Mouse (Mus musculus): Measurements from ENCODE around the gene Rsph9.

The Rsph9 gene

DNA sequence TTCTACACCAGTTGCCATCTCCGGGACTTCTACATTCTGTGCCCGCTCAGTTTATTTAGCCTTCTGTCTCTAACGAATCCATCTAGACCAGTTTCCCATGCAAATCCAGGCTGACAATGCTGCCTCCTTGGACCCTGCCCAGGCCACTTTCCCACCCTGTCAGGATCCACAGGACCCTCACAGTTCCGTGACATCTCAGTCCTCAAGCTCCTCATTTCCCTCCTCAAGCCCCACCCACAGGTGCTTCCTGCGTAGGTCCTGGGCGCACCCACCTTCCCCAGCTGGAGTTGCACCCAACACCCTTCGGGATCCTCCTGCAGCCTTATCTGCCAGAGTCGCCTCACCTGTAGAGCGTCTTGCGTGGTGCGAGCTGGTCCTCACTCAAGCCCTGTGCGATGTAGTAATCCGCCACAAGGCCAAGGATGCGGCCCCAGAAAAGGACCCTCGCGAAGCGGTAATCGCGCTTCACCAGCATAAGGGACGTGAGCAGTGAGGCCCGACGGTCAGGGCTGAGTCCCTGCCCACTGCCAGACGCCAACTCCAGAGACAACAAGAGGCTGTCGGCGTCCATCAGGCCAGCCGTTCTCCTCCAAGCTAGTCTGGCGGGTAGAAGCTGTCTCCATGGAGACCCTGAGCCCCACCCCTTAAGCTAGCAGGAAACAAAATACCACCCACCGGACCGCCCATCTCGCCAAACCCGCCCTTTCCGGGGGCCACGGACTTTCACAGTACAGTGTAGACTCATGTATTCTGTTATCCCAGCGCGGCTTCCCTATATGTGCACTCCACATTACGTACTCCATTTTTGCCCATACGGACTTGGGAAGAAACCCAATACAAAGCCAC, at the start of gene Rsph9:
Rsph9 (minus strand) TSS at position 639 of the 846 bp plus-strand sequence.
- peak; percentile 89 to 92 for DNase-seq

DNA sequence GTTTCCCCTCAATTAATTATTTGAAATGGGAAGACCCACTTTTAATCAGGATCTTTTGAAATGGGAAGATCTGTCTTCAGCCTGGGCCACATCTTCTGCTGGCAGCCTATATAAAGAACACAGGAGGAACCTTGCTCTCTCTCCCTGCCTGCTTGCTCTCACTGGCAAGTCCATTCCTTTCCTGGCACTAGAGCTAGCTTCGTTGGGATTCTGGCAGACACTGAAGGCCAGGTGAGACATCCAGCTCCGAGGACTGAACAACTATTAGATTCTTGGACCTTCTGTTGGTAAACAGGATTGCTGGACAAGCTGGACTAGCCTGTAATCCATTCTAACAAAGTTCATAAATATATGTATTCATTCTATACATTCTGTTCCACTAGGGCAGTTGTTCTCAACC, 44.8 kb upstream of the Rsph9 start:
- DNase-seq = no peak

DNA sequence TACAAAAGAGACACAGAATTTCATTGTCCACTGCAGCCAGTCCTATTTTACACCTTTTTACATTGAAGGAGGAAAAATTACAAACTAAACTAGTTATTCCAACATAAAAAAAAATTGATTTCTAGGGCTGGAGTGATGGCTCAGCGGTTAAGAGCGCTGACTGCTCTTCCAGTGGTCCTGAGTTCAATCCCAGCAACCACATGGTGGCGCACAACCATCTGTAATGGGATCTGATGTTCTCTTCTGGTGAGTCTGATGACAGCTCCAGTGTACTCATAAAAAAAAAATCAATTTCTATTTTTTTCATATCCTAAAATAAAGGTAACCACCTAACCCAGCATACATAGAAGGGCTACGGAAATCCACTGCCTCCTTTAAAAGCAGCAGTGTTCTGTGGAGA, 38.3 kb upstream of the Rsph9 start:
- DNase-seq = peak; percentile 52 to 56

DNA sequence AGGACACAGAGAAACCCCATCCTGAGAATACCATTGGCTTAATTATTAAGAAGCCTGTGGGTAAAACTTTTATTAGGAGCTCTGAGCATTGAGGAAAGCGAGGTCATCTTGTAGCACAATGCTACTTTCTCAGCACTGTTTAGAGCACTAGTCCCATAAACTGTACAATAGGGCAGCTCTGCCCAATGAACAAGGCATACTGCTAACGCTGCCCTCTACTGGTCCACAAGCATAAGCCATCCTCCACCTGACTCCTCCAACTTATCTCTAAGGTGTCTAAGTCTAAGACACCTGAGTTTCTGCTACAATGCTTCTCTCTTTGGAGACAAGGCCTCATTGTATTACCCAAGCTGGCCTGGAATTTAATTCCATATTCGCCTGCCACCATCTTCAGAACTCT, 26.5 kb upstream of the Rsph9 start:
- DNase-seq = peak in 1 of 2 experiments; percentile 46

DNA sequence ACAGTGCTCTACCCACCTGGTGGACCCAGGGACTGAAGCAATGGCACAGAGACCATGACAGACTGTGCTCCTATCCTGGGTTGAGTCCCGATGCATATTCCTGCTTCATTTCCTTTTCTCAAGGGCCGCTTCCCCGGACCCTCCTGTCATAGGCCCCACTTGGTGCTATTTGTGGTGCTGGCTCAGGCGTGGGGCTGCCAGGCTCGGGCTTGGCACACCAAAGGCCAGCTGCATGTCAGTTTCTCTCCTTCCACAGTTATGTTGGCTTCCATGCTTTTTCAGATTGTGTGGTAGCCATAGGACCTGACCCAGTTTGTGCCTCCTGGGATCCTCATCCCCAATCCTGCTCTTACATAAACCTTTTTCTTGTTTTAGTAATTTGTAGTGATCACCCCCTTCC, 24.8 kb upstream of the Rsph9 start:
- no peak for DNase-seq

DNA sequence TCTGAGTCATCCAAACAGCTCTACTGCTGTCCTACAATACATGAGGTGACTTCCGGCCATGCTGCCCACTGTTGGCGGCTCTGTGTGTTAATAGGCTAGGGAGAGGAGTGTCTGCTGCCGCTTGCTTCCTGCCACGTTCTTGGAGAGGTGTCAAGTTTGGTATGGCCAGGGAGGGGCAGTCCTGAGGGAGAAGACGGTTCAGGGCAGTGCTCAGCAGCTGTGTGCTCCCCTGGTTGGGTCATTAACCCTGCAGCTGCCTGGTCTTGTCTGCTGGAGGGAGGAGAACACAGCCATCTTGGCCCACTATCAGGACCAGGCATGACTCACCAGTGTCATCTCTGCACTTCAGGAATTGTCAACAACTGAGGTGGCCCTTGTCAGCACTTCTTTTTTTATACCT, 24.3 kb upstream of the Rsph9 start:
- DNase-seq = peak in 1 of 2 experiments; percentile 24

DNA sequence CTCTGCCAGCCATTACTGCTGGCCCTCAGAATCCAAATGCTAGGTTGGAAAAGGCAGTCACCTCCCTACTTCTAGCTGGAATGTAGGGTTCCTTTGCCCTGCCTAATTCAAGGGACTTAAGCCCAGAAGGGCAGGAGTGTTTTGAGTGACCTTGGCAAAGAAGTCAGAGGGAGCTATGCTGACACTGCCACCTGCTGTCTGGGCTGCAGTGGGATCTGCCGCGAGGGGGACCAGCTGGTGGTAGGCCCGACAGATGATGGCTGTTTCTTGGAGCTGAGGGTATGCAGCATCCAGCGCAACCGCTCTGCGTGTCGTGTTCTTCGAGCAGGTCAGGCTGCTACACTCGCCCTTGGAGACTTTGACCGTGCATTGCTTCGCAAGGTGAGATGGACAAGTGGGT, 23.0 kb upstream of the Rsph9 start:
- peak in 1 of 2 experiments; percentile 47 for DNase-seq

DNA sequence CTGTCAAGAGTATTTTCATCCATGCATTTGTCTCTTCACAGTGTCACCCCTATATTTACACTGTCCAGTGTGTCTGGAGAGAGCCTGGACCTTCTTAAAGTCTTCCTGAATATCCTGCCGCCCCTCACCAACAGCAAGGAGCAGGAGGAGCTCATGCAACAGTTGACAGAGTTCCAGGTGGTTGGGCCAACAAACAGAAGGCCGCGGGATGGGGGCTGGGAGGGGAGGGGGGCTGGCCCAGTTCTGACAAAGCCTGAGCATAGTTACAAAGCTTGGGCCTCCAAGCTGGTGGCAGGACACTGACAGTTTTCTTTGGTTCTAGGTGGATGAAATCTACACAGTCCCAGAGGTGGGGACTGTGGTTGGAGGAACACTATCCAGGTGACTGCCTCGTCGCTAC, 22.3 kb upstream of the Rsph9 start:
- DNase-seq = no peak

DNA sequence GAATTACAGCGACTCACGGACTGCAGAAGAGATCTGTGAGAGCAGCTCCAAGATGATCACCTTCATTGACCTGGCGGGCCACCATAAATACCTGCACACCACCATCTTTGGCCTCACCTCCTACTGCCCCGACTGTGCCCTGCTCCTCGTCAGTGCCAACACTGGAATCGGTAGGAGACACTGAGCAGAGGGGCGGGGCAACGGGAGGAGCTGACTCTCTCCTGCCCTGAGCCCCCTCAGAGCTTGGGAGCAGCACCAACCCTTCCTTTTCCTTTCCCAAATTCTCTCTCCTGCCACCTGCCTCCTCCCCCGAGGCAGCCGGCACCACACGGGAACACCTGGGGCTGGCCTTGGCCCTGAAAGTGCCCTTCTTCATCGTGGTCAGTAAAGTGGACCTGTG, 21.4 kb upstream of the Rsph9 start:
- no peak for DNase-seq

DNA sequence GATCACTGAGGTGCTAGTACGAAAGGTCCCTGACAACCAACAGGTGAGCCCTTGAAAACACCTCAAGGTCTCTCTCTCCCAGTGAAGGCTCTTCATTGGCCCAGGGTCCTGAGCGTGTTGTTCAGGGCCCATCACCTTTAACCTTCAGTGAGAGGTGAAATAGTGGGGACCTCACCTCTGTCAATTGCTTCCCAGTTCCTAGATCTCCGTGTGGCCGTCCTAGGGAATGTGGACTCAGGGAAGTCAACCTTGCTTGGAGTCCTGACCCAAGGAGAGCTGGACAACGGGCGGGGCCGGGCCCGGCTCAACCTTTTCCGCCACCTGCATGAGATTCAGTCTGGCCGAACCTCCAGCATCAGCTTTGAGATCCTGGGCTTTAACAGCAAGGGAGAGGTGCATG, 20.8 kb upstream of the Rsph9 start:
- DNase-seq = no peak

DNA sequence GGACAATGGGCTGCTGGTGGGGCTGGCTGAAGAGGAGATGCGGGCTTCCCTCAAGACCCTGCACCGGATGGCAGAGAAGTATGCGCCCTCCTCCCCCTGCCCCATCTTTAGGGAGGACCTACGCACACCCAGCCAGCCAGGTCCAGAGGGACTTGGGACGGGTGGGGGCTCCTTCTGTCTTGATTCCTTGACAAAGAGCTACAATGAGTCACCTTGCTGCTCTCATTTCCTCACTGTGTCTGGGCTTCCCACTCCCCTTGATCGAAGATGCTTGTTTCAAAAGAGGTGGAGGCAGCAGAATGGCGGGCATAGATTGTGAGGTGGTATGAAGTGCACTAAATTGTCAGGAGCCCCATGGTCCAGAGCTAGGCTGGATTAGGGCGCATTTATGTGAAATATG, 20.3 kb upstream of the Rsph9 start:
- no peak for DNase-seq

DNA sequence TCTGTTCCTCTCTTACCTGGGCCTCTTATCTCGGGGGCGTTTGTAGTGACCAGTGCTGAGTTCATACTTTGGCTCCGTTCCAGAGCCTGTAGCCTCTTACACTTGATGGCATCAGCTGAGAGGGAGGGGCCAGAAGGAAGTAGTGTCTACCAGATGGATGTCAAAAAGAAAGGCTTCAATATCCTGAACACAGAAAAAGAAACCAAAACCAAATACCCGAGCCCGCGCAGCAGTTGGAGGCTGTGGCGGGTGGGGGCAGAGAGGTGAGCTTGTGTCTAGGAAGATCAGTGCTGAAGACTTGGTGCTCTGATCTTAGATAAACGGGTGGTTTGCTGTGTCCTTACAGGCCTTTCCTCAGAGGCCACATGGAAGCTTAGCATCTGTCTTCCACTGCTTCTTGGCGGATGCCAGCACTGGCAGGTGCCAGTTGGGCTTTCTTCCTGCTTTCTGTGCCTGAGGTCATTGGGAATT, 19.0 kb upstream of the Rsph9 start:
- DNase-seq = peak in 1 of 2 experiments; percentile 53

DNA sequence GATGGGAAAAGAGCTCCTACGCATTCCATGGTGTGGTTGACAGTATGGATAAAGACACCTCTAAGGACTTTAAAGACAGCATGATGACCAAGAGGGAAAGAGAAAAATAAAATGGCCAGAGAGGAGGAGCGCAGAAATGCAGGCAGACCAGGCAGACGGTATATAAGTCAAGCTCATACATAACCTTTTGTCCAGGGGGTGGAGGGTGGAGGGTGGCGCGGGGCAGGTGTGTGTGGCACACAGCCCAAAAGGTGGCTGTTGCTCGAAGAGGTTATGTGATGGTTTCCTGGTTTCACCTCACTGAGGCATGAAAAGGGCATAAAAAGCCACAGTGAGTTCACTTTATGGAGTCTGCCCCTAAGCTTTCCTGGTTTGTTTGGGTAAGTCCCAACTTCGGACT, 18.5 kb upstream of the Rsph9 start:
- DNase-seq = peak in 1 of 2 experiments; percentile 25

DNA sequence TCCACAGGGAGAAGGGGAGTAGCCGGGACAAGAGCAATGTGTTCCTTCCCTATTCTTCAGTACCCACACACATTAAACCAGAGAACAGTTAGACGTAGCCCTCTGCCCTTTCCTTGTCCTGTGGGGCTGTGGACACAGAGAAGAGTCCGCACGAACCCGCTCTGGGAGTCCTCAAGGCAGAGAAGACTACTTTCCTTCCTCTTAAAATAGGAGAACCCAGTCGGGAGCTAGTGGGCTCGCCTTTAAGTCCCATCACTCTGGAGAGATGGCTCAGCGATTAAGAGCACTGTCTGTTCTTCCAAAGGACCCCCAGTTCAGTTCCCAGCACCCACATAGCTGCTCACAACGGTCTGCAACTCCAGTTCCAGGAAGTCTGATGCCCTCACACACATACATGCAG, 17.7 kb upstream of the Rsph9 start:
- DNase-seq = no peak

DNA sequence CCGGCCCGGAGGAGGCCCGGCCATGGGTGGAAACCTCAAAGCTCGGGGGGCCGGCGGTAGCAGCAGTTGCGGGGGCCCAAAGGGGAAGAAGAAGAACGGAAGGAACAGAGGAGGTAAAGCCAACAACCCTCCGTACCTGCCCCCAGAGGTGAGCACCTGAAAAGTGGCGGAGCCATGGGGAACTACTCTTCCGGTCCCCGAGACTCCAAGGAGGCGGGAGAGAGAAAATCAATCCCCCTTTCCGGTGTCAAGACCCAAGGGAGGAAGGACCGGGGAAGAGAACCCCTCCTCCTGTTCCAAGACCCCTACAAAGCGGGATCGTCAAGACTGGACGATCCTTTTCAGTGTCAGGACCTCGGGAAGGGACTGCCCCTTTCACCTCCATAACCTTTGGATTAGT, 17.2 kb upstream of the Rsph9 start:
- DNase-seq = no peak

DNA sequence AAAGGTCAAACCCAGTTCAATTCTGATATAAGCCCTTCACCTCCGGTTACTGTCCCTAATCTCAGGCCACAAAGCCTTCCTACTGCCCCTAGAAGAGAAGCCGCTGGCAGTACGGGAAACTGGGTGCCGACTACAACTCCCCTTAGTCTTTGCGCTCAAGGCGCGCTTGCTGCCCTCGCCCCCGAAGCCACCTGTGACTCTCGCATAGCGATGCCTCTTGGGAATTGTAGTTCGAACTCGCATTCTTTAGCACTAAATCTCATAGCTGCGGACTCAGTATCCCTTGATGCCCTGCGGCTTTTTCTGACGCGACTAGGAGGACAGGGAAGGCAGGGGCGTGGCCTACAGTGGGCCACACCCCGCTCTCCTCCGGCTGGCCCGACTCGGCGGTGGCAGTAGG, 16.7 kb upstream of the Rsph9 start, which contains the start of gene Gtpbp2:
Gtpbp2 (plus strand) TSS at position 347 of the 400 bp plus-strand sequence.
- DNase-seq = peak; percentile 94 to 96

DNA sequence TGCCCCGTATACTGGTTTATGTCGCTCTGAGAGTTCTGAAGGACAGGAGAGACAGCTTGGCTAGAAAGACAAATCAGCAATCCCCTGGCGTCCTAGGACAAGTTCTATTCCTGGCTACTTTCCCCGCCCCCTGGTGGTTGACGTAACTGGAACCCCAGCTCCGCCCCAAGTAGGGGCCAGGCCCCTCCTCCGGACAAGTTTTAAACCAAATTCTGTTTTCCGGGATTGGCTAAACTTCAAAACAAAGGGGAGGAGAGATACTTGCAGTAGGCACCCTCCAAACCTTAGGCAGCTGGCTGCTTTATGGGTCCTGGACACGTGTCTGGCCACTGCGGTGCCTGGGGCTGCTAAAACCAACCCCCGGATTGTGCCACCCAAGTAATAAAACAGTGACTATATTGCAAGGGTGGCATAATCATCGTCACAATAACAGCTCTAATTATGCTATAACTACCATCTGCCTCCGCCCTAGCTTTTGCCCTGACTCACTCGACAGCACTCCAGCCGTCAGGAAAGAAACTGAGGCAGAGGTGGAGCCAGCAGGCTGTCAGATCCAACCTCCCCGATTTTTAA, 16.2 kb upstream of the Rsph9 start:
- DNase-seq = peak; percentile 95 to 96

DNA sequence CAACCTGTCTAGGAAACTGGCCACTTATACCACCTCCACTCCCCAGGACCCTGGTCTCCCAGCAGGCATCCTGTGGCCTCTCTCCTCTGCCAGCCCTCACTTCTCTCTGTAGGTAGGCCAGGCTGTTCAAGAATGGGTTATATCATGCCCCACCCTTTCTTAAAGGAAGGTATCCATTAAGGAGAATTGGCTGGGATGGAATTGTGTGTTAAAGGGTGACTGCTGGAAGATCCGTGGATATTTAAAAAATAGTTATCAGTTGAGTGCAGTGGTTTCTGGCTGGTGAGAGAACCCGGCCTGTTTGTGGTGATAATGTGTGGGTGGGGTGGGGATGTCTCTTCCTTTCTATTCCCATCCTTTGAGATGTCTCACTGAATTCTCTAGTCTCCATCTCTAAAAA, 15.2 kb upstream of the Rsph9 start:
- no peak for DNase-seq

DNA sequence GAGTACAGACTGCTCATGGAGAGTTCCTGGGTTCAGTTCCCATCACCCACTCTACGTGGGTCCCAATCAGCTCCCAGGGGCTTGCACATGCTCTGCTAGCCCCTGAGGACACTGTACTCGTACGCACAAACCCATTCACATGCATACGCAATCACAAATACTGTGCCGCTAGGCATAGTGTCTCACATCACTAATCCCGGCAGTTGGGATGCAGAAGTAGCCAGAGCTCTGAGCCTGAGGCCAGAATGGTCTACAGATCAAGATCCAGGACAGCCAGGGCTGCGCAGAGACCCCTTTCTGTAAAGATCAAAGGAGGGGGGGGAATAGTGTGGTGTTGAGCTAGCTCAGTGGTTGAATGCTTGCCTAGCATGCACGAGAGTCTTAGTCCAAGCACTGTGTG, 13.1 kb upstream of the Rsph9 start:
- DNase-seq = no peak

DNA sequence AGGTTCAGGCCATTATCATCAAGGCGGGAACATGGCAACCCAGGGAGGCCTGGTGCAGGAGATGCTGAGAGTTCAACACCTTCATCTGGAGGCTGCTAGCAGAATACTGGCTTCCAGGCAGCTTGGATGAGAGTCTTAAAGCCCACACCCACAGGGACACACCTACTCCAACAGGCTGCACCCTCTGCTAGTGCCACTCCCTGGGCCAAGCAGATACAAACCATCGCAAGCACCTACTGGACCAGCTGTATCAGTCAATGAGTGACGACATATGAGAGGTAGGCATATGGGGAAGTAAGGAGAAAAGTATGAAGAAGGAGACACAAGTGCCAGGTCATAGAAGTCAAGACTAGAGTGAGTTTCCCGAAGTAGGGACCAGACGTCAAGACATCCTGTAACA, 12.7 kb upstream of the Rsph9 start:
- no peak for DNase-seq

DNA sequence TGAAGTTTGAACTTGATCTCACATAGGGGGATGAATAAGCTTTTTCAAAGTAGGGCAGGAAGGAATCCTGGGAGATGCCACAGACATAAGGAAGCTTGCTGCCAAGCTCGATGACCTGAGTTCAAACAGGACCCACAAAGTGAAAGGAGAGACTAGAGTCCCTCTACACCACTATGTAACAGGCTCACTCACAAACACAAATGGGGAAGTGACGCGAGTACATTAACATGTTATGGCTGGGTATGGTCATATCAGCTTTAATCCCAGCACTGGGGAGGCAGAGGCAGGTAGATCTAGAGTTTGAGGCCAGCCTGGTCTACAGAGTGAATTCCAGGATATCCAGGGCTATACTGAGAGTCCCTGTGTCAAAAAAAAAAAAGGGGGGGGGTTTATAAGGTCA, 10.3 kb upstream of the Rsph9 start:
- no peak for DNase-seq

DNA sequence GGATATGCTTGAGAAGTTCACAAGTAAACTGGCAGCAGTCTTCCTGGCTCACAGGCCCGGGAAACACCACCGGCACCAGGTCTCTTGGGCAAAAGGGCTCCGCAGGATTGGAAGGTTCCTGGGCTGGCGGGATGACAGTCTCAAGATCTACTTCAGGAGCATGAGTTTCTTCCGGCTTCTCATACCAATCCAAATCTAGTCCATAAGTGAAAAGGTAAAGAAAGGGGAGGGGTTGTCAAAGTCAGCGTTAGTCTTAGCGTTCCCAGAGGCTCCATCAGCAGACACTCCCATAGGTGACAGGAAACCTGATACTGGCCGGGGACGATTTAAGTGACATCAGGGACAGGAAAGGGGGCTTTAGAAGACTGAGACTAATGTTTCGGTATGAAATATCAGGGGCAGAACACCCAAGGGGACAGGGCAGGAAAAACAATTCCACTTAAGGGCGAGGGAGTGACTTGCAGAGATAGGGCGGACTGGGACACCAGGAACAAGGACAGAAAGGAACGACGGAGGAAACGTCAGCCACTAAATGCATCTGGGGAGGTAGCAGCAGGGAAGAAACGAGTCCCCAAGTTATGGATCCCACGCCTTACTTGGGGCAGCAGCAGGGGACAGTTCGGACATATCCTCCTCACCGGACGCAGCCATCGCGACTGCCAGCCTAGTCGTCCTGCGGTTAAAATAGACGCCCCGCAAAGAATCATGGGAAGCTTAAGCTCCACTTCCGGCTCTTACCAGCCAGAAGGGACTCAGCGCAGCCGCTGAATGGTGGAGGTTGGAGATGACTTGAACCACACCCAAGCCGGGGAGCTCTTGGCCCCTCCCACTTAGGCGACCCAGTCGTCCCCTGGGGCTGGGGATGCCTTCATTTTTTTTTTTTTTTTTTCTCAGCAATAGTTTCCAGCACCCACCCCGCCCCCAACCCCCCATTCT, 9.1 kb upstream of the Rsph9 start, which contains the start of gene Mad2l1bp:
Mad2l1bp (minus strand) TSS at position 707 of the 936 bp plus-strand sequence.
- peak; percentile 88 to 94 for DNase-seq

DNA sequence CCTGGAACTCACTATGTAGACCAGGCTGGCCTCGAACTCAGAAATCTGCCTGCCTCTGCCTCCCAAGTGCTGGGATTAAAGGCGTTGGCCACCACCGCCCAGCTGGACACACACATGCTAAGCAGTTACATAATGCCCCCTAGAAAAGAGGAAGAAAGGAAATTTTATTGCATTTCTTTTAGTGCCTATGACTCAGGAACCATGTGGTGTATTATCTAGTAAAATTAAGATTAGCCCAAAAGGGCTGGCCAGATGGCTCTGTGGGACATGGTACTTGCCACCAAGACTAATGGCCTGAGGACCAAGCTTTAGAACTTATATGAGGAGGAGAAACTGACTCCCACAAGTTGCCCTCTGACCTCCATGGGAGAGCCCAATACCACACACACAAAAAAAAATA, 4.1 kb downstream of the Rsph9 start:
- DNase-seq = no peak
